Mouse (Mus musculus) liver, embryonic 14.5 days (tissue): ENCODE data around the gene Srm.

ENCODE experiments used
- CTCF ChIP-seq: IDR thresholded peaks from 2 replicates; pipeline ENCODE4 v1.5.1; 2016; ENCODE audit warnings: antibody characterized with exemption, low read depth, control low read depth
- EP300 ChIP-seq: IDR thresholded peaks from 2 replicates; pipeline ENCODE4 v1.6.1; 2016; ENCODE audit warnings: antibody characterized with exemption, low read depth

DNA sequence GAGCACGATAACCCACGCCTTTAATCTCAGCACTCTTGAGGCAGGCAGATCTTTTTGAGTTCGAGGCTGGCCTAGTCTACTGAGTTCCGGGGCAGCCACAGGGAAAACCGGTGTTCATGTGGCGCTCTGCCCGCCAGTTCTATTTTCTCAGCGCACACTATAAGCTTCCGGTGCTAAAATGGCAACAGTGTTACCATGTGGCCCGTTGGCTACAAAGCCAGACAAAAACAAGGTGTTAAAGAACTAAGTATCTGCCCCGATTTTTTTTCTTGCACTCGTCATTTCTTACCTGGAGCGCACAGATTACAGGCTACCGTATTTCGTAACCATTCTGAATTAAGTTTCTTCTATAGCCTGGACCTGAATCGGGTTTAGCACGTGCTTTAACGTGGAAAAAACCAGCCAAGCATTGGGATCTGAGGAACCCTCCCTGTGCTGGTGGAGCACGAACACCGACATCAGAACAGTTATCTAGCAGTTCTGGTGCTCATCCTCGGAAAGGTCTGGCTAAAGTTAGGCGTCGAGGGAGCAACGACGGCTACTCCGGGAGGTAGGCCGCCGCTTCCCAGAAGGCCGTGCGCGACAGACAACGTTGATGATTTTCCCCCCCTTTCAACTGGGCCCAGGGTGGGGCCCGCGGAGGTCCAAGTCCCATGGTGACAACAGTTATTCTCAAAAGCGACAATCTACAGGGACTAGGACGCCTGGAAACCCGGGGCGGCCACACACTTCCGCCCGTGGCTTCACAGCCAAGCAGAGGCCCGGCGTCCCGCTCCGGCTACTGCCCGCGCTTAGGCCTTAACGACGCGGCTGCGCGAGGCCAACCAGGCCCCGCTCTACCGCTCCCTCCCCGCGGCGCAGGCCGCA is 34.7 kb downstream of the Srm start:
- TF ChIP-seq CTCF (no peak), EP300 (no peak)
